Mouse (Mus musculus): Measurements from ENCODE around the gene Tgfa. TPM values are rescaled to one million over a fixed set of nuclear protein-coding genes. Genes with fewer than 3 reads are reported as not detected.

The Tgfa gene
- polyA plus RNA-seq, 1 experiment from 2014 or later: 7.8 TPM

- no peak for ATAC-seq (ENCODE audit: insufficient number of reproducible peaks, low FRiP score, low TSS enrichment, low read depth)
- Histone ChIP-seq H3K27ac (no peak overlapping the region), H3K36me3 (no peaks in the 10 kb centered on the region), H3K4me3 (no peak overlapping the region), H3K4me1 (peaks cover 3% of the 10 kb centered on the region; the same call in 1 of the 2 replicates), H3K4me2 (no peak overlapping the region), H3K27me3 (no peaks in the 10 kb centered on the region), H3K9ac (no peak overlapping the region), H3K9me3 (no peaks in the 10 kb centered on the region)
- 75% methylated on average over 12 of the region's 12 CpGs for WGBS
Measured at GRCm38 (mm10) chr6:86211081-86211763, 16.2 kb downstream of the Tgfa start.

DNA sequence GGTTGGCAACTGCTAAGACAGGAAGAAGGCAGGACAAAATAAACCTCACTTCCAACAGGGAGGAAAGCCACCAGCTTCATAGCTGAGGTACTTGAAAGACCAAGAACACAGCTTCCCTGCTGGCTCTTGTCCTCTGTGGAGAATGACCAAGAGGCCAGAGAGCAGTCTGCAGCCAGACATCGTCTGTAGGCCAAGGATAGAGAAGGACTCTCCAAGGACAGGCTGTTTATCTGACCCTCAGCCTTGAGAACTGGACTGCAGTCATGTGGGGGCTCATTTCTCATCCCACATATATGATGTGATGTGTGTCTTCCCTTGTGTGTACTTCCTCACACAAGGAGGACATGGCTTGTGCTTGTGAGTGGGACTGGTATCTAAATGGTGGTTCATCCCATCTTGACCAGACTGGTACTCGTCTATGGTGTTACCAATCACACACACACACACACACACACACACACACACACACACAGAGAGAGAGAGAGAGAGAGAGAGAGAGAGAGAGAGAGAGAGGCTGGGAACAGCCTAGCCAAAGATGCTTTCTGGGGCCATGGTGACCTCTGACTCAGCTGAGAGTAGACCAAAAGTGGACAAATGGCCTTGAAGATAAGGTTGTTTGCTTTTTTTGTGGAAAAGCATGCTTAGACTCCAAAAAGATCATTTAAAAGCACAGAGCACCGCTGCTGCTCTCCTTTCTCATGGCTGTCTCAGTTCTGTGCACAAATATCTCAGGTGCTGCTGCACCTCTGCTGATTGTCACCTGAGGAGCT, 18.0 kb downstream of the Tgfa start:
- H3K36me3 ChIP-seq: no peaks in the 10 kb centered on the region
- no peak for ATAC-seq (ENCODE audit: insufficient number of reproducible peaks, low FRiP score, low TSS enrichment, low read depth)
- H3K27me3 ChIP-seq: no peaks in the 10 kb centered on the region
- H3K9me3 ChIP-seq: no peaks in the 10 kb centered on the region
- H3K9ac ChIP-seq: no peak overlapping the region
- no peak overlapping the region for H3K27ac ChIP-seq
- peaks cover 3% of the 10 kb centered on the region; the same call in 1 of the 2 replicates for H3K4me1 ChIP-seq
- H3K4me2 ChIP-seq: no peak overlapping the region
- WGBS: 73% methylated on average over 3 of the region's 3 CpGs
- no peak overlapping the region for H3K4me3 ChIP-seq

DNA sequence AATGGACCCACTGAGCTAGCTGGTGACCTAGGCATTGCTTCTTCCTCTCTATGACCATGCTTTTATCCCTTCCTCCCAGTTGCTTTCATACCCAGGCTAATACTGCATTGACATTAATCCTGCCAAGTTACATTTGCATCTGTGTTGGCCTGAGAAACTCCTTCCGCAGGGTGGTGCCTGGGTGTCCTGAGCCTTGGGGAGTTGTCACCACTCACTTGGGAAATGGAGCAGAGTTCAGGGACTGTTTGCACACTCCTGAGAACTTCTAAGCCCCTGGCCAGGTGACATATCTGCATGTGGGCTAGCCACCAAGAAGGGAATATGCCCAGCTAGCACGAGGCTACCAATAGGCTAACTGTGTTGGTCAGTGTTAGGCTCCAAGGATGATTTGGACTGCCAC, 23.0 kb downstream of the Tgfa start:
- WGBS: 75% methylated on average over 2 of the region's 2 CpGs
- Histone ChIP-seq H3K36me3 (no peaks in the 10 kb centered on the region), H3K27ac (no peak overlapping the region), H3K4me1 (peaks cover 10% of the 10 kb centered on the region; the same call in 1 of the 2 replicates), H3K4me2 (no peak overlapping the region), H3K9me3 (no peaks in the 10 kb centered on the region), H3K9ac (no peak overlapping the region), H3K4me3 (no peak overlapping the region), H3K27me3 (no peaks in the 10 kb centered on the region)
- no peak for ATAC-seq (ENCODE audit: insufficient number of reproducible peaks, low FRiP score, low TSS enrichment, low read depth)

DNA sequence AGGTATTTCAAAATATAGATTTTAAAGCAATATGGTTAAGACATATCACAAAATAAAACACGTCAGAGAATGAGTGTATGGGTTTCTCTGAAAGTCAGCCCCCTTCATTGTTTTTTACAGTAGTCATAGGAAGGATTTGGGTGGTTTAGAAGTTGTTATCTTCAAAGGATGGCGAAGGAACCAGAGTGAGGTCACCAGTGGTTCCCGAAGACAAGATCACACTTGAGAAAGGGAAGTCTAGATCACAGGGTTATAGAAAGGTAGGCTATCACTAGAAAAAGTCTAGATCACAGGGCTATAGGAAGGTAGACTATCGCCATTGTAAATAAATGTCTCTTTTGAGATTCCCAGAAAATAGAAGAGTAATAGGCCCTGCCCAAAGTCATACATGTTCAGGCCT, 23.7 kb downstream of the Tgfa start:
- H3K4me1 ChIP-seq: peaks cover 10% of the 10 kb centered on the region; the same call in 1 of the 2 replicates
- no peak overlapping the region for H3K9ac ChIP-seq
- 80% methylated on average over 4 of the region's 4 CpGs for WGBS
- ATAC-seq (ENCODE audit: insufficient number of reproducible peaks, low FRiP score, low TSS enrichment, low read depth): no peak
- H3K9me3 ChIP-seq: no peaks in the 10 kb centered on the region
- no peak overlapping the region for H3K4me3 ChIP-seq
- no peaks in the 10 kb centered on the region for H3K27me3 ChIP-seq
- H3K4me2 ChIP-seq: no peak overlapping the region
- no peak overlapping the region for H3K27ac ChIP-seq
- no peaks in the 10 kb centered on the region for H3K36me3 ChIP-seq

DNA sequence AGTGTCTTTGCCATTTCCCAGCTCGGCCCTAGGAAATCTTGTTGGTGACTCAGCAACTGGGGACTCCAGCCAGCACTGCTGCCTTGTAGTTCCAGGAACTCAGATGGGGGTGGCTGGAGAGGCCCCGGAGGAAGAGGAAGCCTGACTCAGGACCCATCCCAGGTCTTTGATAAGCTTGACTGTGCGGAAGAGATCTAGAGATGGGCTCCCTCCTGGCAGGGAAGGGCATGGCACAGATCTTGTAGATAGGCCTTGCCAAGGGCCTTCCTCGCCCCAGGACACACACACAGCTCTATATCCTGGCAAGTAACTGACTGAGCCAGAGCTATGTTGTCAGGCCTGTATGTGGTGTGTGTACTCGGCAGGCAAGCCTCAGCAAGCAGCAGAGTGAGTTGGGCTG, 24.5 kb downstream of the Tgfa start:
- Histone ChIP-seq H3K4me3 (no peak overlapping the region), H3K9ac (no peak overlapping the region), H3K27ac (0 out of 2 replicates have a peak overlapping the region, but pooled peaks have one; percentile 4), H3K9me3 (no peaks in the 10 kb centered on the region), H3K4me1 (peaks cover 10% of the 10 kb centered on the region; the same call in 1 of the 2 replicates), H3K27me3 (no peaks in the 10 kb centered on the region), H3K36me3 (no peaks in the 10 kb centered on the region), H3K4me2 (no peak overlapping the region)
- ATAC-seq (ENCODE audit: insufficient number of reproducible peaks, low FRiP score, low TSS enrichment, low read depth): no peak
- whole genome bisulfite sequencing: 64% methylated on average over 5 of the region's 5 CpGs

- Histone ChIP-seq H3K27ac (no peak overlapping the region), H3K9me3 (no peaks in the 10 kb centered on the region), H3K4me3 (no peak overlapping the region), H3K36me3 (no peaks in the 10 kb centered on the region), H3K27me3 (no peaks in the 10 kb centered on the region), H3K9ac (no peak overlapping the region), H3K4me2 (no peak overlapping the region), H3K4me1 (peaks cover 10% of the 10 kb centered on the region; the same call in 1 of the 2 replicates)
- 59% methylated on average over 4 of the region's 4 CpGs for WGBS
- ATAC-seq (ENCODE audit: insufficient number of reproducible peaks, low FRiP score, low TSS enrichment, low read depth): no peak
Measured at GRCm38 (mm10) chr6:86220171-86220570, 25.1 kb downstream of the Tgfa start.

DNA sequence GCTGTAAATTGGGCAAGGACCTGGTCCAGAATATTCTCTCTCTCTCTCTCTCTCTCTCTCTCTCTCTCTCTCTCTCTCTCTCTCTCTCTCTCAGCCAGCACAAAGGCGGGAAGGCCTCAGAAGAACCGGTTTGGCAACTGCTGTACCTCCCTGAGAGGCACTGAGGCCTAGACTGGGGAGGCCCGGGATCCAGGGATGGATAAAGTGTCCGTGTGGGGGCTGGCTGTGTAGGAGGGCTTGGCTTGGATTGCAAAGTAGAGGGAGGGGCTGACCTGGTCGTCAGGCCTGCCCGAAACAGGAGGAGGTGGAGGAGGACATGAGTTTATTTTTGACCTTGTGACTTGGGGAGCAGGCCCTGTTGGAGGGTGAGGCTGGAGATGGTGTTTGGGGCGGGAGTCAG, 27.4 kb downstream of the Tgfa start:
- H3K9ac ChIP-seq: no peak overlapping the region
- H3K36me3 ChIP-seq: no peaks in the 10 kb centered on the region
- H3K9me3 ChIP-seq: no peaks in the 10 kb centered on the region
- no peak overlapping the region for H3K4me3 ChIP-seq
- ATAC-seq (ENCODE audit: insufficient number of reproducible peaks, low FRiP score, low TSS enrichment, low read depth): no peak
- peaks cover 10% of the 10 kb centered on the region; the same call in 1 of the 2 replicates for H3K4me1 ChIP-seq
- no peak overlapping the region for H3K27ac ChIP-seq
- 33% methylated on average over 7 of the region's 7 CpGs for WGBS
- no peaks in the 10 kb centered on the region for H3K27me3 ChIP-seq
- no peak overlapping the region for H3K4me2 ChIP-seq

DNA sequence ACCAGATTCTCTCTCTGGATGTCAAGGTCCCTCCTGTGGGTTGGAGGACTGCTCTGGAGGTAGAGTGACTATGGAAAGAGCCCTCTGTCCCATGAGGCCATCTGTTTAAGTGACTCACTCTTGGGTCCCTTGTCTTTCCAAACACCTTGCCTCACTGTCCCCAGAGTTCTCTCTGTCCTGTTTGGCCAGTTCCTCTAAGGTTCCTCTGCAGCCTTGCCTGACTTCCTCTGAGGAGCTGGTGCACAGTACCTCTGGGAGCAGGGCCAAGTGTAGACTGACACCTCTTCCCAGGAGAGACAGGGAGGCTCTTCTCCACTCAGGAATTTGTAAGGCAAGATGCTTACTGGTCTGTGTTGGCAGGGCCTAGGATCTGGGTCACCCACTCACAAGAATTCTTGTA, 30.6 kb downstream of the Tgfa start:
- no peak overlapping the region for H3K4me2 ChIP-seq
- no peak overlapping the region for H3K9ac ChIP-seq
- no peaks in the 10 kb centered on the region for H3K27me3 ChIP-seq
- H3K27ac ChIP-seq: no peak overlapping the region
- no peak for ATAC-seq (ENCODE audit: insufficient number of reproducible peaks, low FRiP score, low TSS enrichment, low read depth)
- peaks cover 5% of the 10 kb centered on the region; the same call in 1 of the 2 replicates for H3K4me1 ChIP-seq
- H3K9me3 ChIP-seq: no peaks in the 10 kb centered on the region
- no peaks in the 10 kb centered on the region for H3K36me3 ChIP-seq
- no peak overlapping the region for H3K4me3 ChIP-seq

GRCm38 (mm10) chr6:86232367-86232766, 37.3 kb downstream of the Tgfa start:
- Histone ChIP-seq H3K4me2 (no peak overlapping the region), H3K9ac (no peak overlapping the region), H3K27ac (no peak overlapping the region), H3K27me3 (no peaks in the 10 kb centered on the region), H3K4me3 (no peak overlapping the region), H3K36me3 (no peaks in the 10 kb centered on the region), H3K4me1 (no peaks in the 10 kb centered on the region; the same call in 1 of the 2 replicates), H3K9me3 (no peaks in the 10 kb centered on the region)
- no peak for ATAC-seq (ENCODE audit: insufficient number of reproducible peaks, low FRiP score, low TSS enrichment, low read depth)
- WGBS: 89% methylated on average over 5 of the region's 5 CpGs

DNA sequence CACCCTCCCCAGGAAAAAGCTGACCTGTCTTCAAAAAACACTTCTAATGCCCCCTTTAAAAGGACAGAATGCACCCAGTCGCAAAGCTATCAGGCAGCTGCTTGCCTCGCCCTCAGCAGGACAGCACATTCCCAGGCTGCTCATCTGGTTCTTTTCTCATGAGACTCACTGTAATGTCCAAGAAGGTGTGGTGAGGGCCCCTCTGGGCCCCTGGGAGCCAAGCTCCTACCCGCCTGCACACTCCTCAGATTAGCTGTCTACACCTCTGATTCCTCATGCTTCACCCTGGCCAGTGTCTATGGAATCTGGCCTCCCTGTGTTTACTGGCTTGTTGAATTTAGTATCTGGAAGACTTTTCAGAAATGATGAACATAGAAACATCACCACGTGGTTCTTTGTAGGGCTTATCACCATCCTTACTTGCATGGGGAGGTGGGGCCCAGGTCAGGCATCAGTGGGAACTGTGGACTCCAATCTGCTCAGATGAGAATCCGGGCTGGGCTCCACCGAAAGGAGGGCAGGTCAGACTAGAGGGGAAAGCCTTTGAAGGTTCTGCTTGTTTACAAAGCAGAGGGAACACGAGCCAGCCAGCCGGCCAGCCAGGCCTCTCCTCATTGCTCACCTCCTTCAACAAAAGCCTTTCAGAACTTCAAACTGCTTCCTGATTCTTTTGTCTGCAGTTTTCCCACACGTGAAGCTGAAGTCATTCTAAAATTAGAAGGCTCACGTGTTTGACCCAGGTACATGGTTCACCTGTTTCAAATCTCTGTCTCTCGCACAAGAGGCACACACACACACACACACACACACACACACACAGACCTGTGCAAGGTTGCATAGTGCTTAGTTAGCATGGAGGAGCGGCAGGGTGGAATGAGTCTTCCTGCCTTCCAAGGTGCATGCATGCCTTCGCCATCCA, 38.7 kb downstream of the Tgfa start:
- Histone ChIP-seq H3K9me3 (no peaks in the 10 kb centered on the region), H3K4me2 (no peak overlapping the region), H3K4me1 (no peaks in the 10 kb centered on the region; the same call in 1 of the 2 replicates), H3K27me3 (no peaks in the 10 kb centered on the region), H3K9ac (no peak overlapping the region), H3K4me3 (no peak overlapping the region), H3K27ac (no peak overlapping the region), H3K36me3 (no peaks in the 10 kb centered on the region)
- 30% methylated on average over 13 of the region's 13 CpGs for WGBS
- ATAC-seq (ENCODE audit: insufficient number of reproducible peaks, low FRiP score, low TSS enrichment, low read depth): no peak

DNA sequence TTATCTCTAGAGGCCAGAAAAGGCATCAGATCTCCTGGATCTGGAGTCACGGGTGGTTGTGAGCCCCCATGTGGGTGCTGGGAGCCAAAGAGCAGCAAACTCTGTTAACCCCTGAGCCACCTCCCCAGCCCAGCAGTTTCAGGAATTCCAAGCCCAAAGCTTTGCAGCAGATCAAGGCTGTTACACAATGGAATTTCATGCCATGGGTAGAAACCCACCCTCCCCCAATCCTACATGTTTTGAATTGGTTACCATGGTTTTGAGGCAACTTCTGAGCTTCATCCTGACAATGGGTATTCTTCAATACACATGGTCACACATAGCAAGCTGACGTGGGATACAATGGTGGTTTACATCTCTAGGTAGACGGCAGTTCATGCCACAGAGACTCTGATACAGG, 49.8 kb downstream of the Tgfa start:
- Histone ChIP-seq H3K9me3 (no peaks in the 10 kb centered on the region), H3K27ac (no peak overlapping the region), H3K4me3 (no peak overlapping the region), H3K36me3 (no peaks in the 10 kb centered on the region), H3K9ac (no peak overlapping the region), H3K4me1 (peaks cover 3% of the 10 kb centered on the region; the same call in 1 of the 2 replicates), H3K4me2 (no peak overlapping the region), H3K27me3 (no peaks in the 10 kb centered on the region)
- no peak for ATAC-seq (ENCODE audit: insufficient number of reproducible peaks, low FRiP score, low TSS enrichment, low read depth)
- WGBS: 68% methylated on average over 3 of the region's 3 CpGs

Measured in limb, embryonic 15.5 days (tissue).